Mouse (Mus musculus): ENCODE measurements around the gene Fstl4. TPM values are rescaled to one million over a fixed set of nuclear protein-coding genes. Genes with fewer than 3 reads are reported as not detected.
A peak's percentile ranks its signal among the peaks of the same experiment; 100 is the strongest.

The Fstl4 gene
- polyA plus RNA-seq, 1 experiment = 0.05 TPM

DNA sequence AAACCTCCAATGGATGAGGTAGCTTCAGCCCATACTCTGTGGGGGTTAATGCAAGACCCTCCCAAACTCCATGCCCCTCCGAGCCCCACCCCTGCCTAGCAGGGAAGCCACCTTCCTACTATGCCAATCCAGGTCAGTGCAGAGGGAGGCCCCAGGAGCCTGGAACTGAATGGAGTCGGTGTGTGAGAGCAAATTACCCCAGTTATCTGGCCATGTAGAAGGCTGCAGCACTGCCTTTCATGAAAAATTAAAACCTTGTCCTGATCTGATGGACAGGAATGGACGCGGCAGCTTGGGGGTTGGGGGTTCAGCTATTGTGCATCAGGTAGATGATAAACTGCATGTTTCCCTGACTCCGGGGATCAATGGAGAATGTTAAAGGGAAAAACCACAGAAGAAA, 139.7 kb downstream of the Fstl4 start:
- no peak for TF ChIP-seq POLR2A (IDR thresholded peaks at IDR 0.05; ENCODE audit: low read depth, low read length)
- TF ChIP-seq CTCF (conservative IDR thresholded peaks at IDR 0.05; ENCODE audit: insufficient read depth, insufficient read length, low read depth, low read length) = no peak
- H3K27me3 ChIP-seq (replicated peaks; ENCODE audit: control insufficient read depth, insufficient read depth, low read length) = no peaks in the 10 kb centered on the region
- H3K4me1 ChIP-seq (ENCODE audit: control insufficient read depth, insufficient read depth, low read length) = no peaks in the 10 kb centered on the region
- H3K27ac ChIP-seq (ENCODE audit: insufficient read depth, low read depth, low read length) = no peak overlapping the region
- no peak overlapping the region for H3K4me3 ChIP-seq (ENCODE audit: insufficient read depth, low read depth, low read length)
- H3K36me3 ChIP-seq (ENCODE audit: control insufficient read depth, insufficient read depth, low read length) = no peaks in the 10 kb centered on the region
- no peak for DNase-seq
- 85% methylated on average over 5 of the region's 5 CpGs for WGBS

GRCm38 (mm10) chr11:52910788-52911187, 146.4 kb downstream of the Fstl4 start:
- TF ChIP-seq CTCF (conservative IDR thresholded peaks at IDR 0.05; ENCODE audit: insufficient read depth, insufficient read length, low read depth, low read length) = no peak
- TF ChIP-seq POLR2A (IDR thresholded peaks at IDR 0.05; ENCODE audit: low read depth, low read length) = no peak
- DNase-seq = no peak
- Histone ChIP-seq H3K4me1 (ENCODE audit: control insufficient read depth, insufficient read depth, low read length) (no peaks in the 10 kb centered on the region), H3K27ac (ENCODE audit: insufficient read depth, low read depth, low read length) (no peak overlapping the region), H3K4me3 (ENCODE audit: insufficient read depth, low read depth, low read length) (no peak overlapping the region), H3K36me3 (ENCODE audit: control insufficient read depth, insufficient read depth, low read length) (no peaks in the 10 kb centered on the region), H3K27me3 (replicated peaks; ENCODE audit: control insufficient read depth, insufficient read depth, low read length) (no peaks in the 10 kb centered on the region)
- 62% methylated on average over 7 of the region's 7 CpGs for WGBS

DNA sequence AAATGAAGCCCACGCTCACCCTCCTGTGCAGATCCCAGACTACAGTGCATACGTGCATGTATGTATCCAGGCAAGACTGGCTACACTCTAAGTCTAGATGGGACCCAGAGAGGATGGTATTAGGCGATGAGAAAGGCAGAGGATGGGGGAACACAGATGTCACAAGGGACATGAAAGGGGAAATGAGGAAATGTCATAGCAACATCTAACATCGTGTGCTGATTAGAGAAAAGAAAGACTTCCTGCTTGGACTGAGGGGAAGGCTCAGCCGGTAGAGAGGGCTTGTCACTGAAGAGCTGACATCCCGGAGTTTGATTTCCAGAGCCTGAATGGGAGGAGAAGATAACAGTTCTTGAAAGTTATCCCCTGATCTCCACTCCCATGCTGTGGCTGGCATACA, 150.0 kb downstream of the Fstl4 start:
- no peaks in the 10 kb centered on the region for H3K36me3 ChIP-seq (ENCODE audit: control insufficient read depth, insufficient read depth, low read length)
- H3K27ac ChIP-seq (ENCODE audit: insufficient read depth, low read depth, low read length) = no peak overlapping the region
- 59% methylated on average over 6 of the region's 6 CpGs for WGBS
- no peaks in the 10 kb centered on the region for H3K27me3 ChIP-seq (replicated peaks; ENCODE audit: control insufficient read depth, insufficient read depth, low read length)
- TF ChIP-seq CTCF (conservative IDR thresholded peaks at IDR 0.05; ENCODE audit: insufficient read depth, insufficient read length, low read depth, low read length) = no peak
- no peak for TF ChIP-seq POLR2A (IDR thresholded peaks at IDR 0.05; ENCODE audit: low read depth, low read length)
- DNase-seq = no peak
- no peaks in the 10 kb centered on the region for H3K4me1 ChIP-seq (ENCODE audit: control insufficient read depth, insufficient read depth, low read length)
- no peak overlapping the region for H3K4me3 ChIP-seq (ENCODE audit: insufficient read depth, low read depth, low read length)

DNA sequence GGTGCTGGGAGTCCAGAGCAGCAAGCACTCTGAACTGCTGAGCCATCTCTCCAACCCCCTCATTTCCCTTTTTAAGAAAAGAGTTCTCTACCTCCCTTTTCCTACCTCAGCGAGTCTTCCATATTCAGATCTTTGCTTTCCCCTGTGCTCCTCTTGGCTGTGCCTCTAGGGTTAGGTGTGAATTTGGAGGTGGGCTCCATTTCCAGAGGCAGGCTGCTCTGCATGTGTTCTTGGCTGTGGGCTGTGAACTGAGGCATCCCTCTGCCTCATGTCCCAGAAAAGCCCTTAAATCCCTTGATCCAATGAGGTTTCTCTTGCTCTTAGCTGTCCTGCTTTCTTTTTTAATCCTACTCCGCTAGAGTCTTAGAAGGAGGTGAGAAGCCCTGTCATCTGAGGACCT, 151.2 kb downstream of the Fstl4 start:
- H3K27me3 ChIP-seq (replicated peaks; ENCODE audit: control insufficient read depth, insufficient read depth, low read length) = no peaks in the 10 kb centered on the region
- no peak for TF ChIP-seq POLR2A (IDR thresholded peaks at IDR 0.05; ENCODE audit: low read depth, low read length)
- no peak overlapping the region for H3K27ac ChIP-seq (ENCODE audit: insufficient read depth, low read depth, low read length)
- no peak for DNase-seq
- 88% methylated on average over 2 of the region's 2 CpGs for WGBS
- no peaks in the 10 kb centered on the region for H3K36me3 ChIP-seq (ENCODE audit: control insufficient read depth, insufficient read depth, low read length)
- no peak overlapping the region for H3K4me3 ChIP-seq (ENCODE audit: insufficient read depth, low read depth, low read length)
- no peaks in the 10 kb centered on the region for H3K4me1 ChIP-seq (ENCODE audit: control insufficient read depth, insufficient read depth, low read length)

GRCm38 (mm10) chr11:52919231-52919960, 155.0 kb downstream of the Fstl4 start:
- DNase-seq = peak; percentile 10
- 27% methylated on average over 15 of the region's 15 CpGs for WGBS

GRCm38 (mm10) chr11:52924196-52924595, 159.8 kb downstream of the Fstl4 start:
- no peak for DNase-seq
- no peak overlapping the region for H3K4me3 ChIP-seq (ENCODE audit: insufficient read depth, low read depth, low read length)
- no peaks in the 10 kb centered on the region for H3K4me1 ChIP-seq (ENCODE audit: control insufficient read depth, insufficient read depth, low read length)
- 69% methylated on average over 2 of the region's 2 CpGs for WGBS
- no peak overlapping the region for H3K27ac ChIP-seq (ENCODE audit: insufficient read depth, low read depth, low read length)
- H3K36me3 ChIP-seq (ENCODE audit: control insufficient read depth, insufficient read depth, low read length) = no peaks in the 10 kb centered on the region
- no peaks in the 10 kb centered on the region for H3K27me3 ChIP-seq (replicated peaks; ENCODE audit: control insufficient read depth, insufficient read depth, low read length)
- TF ChIP-seq CTCF (conservative IDR thresholded peaks at IDR 0.05; ENCODE audit: insufficient read depth, insufficient read length, low read depth, low read length) = no peak
- no peak for TF ChIP-seq POLR2A (IDR thresholded peaks at IDR 0.05; ENCODE audit: low read depth, low read length)

More at GRCm38 (mm10) chr11:52919231-52919960, 155.0 kb downstream of the Fstl4 start:
- H3K4me3 ChIP-seq (ENCODE audit: insufficient read depth, low read depth, low read length) = no peak overlapping the region
- H3K27ac ChIP-seq (ENCODE audit: insufficient read depth, low read depth, low read length) = no peak overlapping the region
- H3K36me3 ChIP-seq (ENCODE audit: control insufficient read depth, insufficient read depth, low read length) = no peaks in the 10 kb centered on the region
- no peaks in the 10 kb centered on the region for H3K4me1 ChIP-seq (ENCODE audit: control insufficient read depth, insufficient read depth, low read length)
- no peaks in the 10 kb centered on the region for H3K27me3 ChIP-seq (replicated peaks; ENCODE audit: control insufficient read depth, insufficient read depth, low read length)
- TF ChIP-seq POLR2A (IDR thresholded peaks at IDR 0.05; ENCODE audit: low read depth, low read length) = no peak
- no peak for TF ChIP-seq CTCF (conservative IDR thresholded peaks at IDR 0.05; ENCODE audit: insufficient read depth, insufficient read length, low read depth, low read length)

DNA sequence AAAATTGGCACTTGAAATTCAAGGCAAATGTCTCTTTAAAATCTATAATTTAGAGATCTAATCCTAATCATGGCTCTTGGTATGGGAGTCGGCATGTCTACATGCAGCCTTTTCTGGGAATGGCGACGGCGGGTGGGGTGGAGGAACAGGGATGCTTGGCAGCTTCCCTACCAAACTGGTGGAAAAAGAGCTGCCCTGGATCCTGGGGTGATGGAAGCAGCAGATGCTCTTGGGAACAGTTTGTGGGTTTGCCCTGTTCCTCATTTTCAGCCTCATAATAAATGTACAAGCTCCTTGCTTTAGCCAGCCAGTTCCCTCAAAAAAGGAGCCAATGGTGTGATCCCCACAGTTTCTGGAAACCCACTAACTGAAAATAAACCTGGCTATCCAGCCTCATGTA, 163.9 kb downstream of the Fstl4 start:
- Histone ChIP-seq H3K4me3 (ENCODE audit: insufficient read depth, low read depth, low read length) (no peak overlapping the region), H3K27ac (ENCODE audit: insufficient read depth, low read depth, low read length) (no peak overlapping the region), H3K36me3 (ENCODE audit: control insufficient read depth, insufficient read depth, low read length) (no peaks in the 10 kb centered on the region), H3K4me1 (ENCODE audit: control insufficient read depth, insufficient read depth, low read length) (no peaks in the 10 kb centered on the region), H3K27me3 (replicated peaks; ENCODE audit: control insufficient read depth, insufficient read depth, low read length) (no peaks in the 10 kb centered on the region)
- 93% methylated on average over 4 of the region's 4 CpGs for WGBS
- DNase-seq = no peak
- no peak for TF ChIP-seq CTCF (conservative IDR thresholded peaks at IDR 0.05; ENCODE audit: insufficient read depth, insufficient read length, low read depth, low read length)
- no peak for TF ChIP-seq POLR2A (IDR thresholded peaks at IDR 0.05; ENCODE audit: low read depth, low read length)

Data from kidney, adult 2 months (tissue).